Mouse (Mus musculus) intestine, embryonic 15.5 days (tissue): Measurements from ENCODE around the gene Slc22a3. TPM values are rescaled to one million over a fixed set of nuclear protein-coding genes. Genes with fewer than 3 reads are reported as not detected.
A peak's percentile ranks its signal among the peaks of the same experiment; 100 is the strongest.

Source experiments
- ATAC-seq: fragments of 200-750 bp; cut with Nextera tagmentation; 2 replicates; pipeline ENCODE4 v1.8.0; 2017; ENCODE audit warnings: moderate TSS enrichment, moderate library complexity
- H3K27ac ChIP-seq: fragments of 300-500 bp; sonication (generic); 2 replicates; pipeline ENCODE4 v1.5.1; 2015; ENCODE audit warnings: mild to moderate bottlenecking, inconsistent platforms
- H3K27me3 ChIP-seq: fragments of 300-500 bp; sonication (generic); replicated peaks from 2 replicates; pipeline ENCODE4 v1.6.1; 2015; ENCODE audit warnings: inconsistent platforms
- H3K36me3 ChIP-seq: fragments of 300-500 bp; sonication (generic); 2 replicates; pipeline ENCODE4 v1.6.1; 2015; ENCODE audit warnings: inconsistent platforms
- H3K4me1 ChIP-seq: fragments of 300-500 bp; sonication (generic); replicated peaks from 2 replicates; pipeline ENCODE4 v1.6.1; 2015; ENCODE audit warnings: inconsistent platforms
- H3K4me2 ChIP-seq: fragments of 300-500 bp; sonication (generic); replicated peaks from 2 replicates; pipeline ENCODE4 v1.6.1; 2015; ENCODE audit warnings: mild to moderate bottlenecking, inconsistent platforms
- H3K4me3 ChIP-seq: fragments of 300-500 bp; sonication (generic); replicated peaks from 2 replicates; pipeline ENCODE4 v1.5.1; 2015; ENCODE audit warnings: inconsistent platforms
- H3K9ac ChIP-seq: fragments of 300-500 bp; sonication (generic); 2 replicates; pipeline ENCODE4 v1.6.1; 2015; ENCODE audit warnings: inconsistent platforms
- H3K9me3 ChIP-seq: fragments of 300-500 bp; sonication (generic); 2 replicates; pipeline ENCODE4 v1.6.1; 2016; ENCODE audit warnings: inconsistent platforms
- WGBS: fragments of 180-500 bp; shearing (Covaris S2); methylation state at CpG from one replicate; pipeline ENCODE4 v1.1.7; 2015; 5-methylcytosine and 5-hydroxymethylcytosine counted together
- polyA plus RNA-seq: library from polyadenylated mRNA; unstranded; fragments of >200 nt; fragmentation: Nextera tagmentation; extraction: Ambion mirVana; gene quantifications from 2 replicates; pipeline ENCODE4 v1.2.1, GENCODE M21; 2015

Gene Slc22a3
- polyA plus RNA-seq, 1 experiment from 2014 or later: 0.21 TPM

GRCm38 (mm10) chr17:12466501-12467000 lies 41.0 kb downstream of the Slc22a3 start:
- ATAC-seq: no peak
- 65% methylated on average over 4 of the region's 4 CpGs for WGBS
- H3K4me3 ChIP-seq: no peak overlapping the region
- H3K4me1 ChIP-seq: no peaks in the 10 kb centered on the region
- no peak overlapping the region for H3K27ac ChIP-seq
- H3K9me3 ChIP-seq: no peaks in the 10 kb centered on the region
- H3K36me3 ChIP-seq: no peaks in the 10 kb centered on the region
- no peak overlapping the region for H3K4me2 ChIP-seq
- H3K27me3 ChIP-seq: no peaks in the 10 kb centered on the region
- no peak overlapping the region for H3K9ac ChIP-seq

- ATAC-seq: no peak
- no peak overlapping the region for H3K9ac ChIP-seq
Measured at GRCm38 (mm10) chr17:12461168-12461567, 46.3 kb downstream of the Slc22a3 start.

GRCm38 (mm10) chr17:12455143-12455790 lies 52.2 kb downstream of the Slc22a3 start:
- Histone ChIP-seq H3K9ac (no peak overlapping the region), H3K36me3 (no peaks in the 10 kb centered on the region), H3K4me2 (no peak overlapping the region), H3K4me3 (no peak overlapping the region), H3K27me3 (no peaks in the 10 kb centered on the region), H3K9me3 (no peaks in the 10 kb centered on the region), H3K27ac (no peak overlapping the region), H3K4me1 (peaks cover 2% of the 10 kb centered on the region)
- WGBS: 86% methylated on average over 5 of the region's 5 CpGs
- no peak for ATAC-seq

More at GRCm38 (mm10) chr17:12461168-12461567, 46.3 kb downstream of the Slc22a3 start:
- H3K27ac ChIP-seq: no peak overlapping the region
- no peaks in the 10 kb centered on the region for H3K9me3 ChIP-seq
- H3K36me3 ChIP-seq: no peaks in the 10 kb centered on the region
- no peak overlapping the region for H3K4me2 ChIP-seq
- H3K4me1 ChIP-seq: no peaks in the 10 kb centered on the region
- H3K4me3 ChIP-seq: no peak overlapping the region
- H3K27me3 ChIP-seq: no peaks in the 10 kb centered on the region

- Histone ChIP-seq H3K4me1 (peaks cover 2% of the 10 kb centered on the region), H3K9me3 (no peaks in the 10 kb centered on the region), H3K27me3 (no peaks in the 10 kb centered on the region), H3K9ac (no peak overlapping the region), H3K27ac (no peak overlapping the region), H3K4me2 (no peak overlapping the region), H3K36me3 (no peaks in the 10 kb centered on the region), H3K4me3 (no peak overlapping the region)
- 88% methylated on average over 6 of the region's 6 CpGs for WGBS
- ATAC-seq: no peak
Measured at GRCm38 (mm10) chr17:12453691-12454090, 53.8 kb downstream of the Slc22a3 start.

GRCm38 (mm10) chr17:12452862-12453531 lies 54.5 kb downstream of the Slc22a3 start:
- no peak overlapping the region for H3K4me3 ChIP-seq
- H3K9me3 ChIP-seq: no peaks in the 10 kb centered on the region
- no peak overlapping the region for H3K27ac ChIP-seq
- peak; percentile 71; the same call in 1 of the 2 replicates for ATAC-seq
- H3K9ac ChIP-seq: no peak overlapping the region
- WGBS: 48% methylated on average over 11 of the region's 11 CpGs
- H3K4me1 ChIP-seq: peaks cover 2% of the 10 kb centered on the region
- H3K36me3 ChIP-seq: no peaks in the 10 kb centered on the region
- H3K4me2 ChIP-seq: no peak overlapping the region
- no peaks in the 10 kb centered on the region for H3K27me3 ChIP-seq

GRCm38 (mm10) chr17:12451234-12451633 lies 56.3 kb downstream of the Slc22a3 start:
- Histone ChIP-seq H3K9ac (no peak overlapping the region), H3K9me3 (no peaks in the 10 kb centered on the region), H3K4me1 (peaks cover 2% of the 10 kb centered on the region), H3K36me3 (no peaks in the 10 kb centered on the region), H3K27me3 (no peaks in the 10 kb centered on the region), H3K27ac (no peak overlapping the region), H3K4me2 (no peak overlapping the region), H3K4me3 (no peak overlapping the region)
- peak; percentile 27; the same call in 1 of the 2 replicates for ATAC-seq
- 40% methylated on average over 4 of the region's 4 CpGs for WGBS

- Histone ChIP-seq H3K27ac (no peak overlapping the region), H3K9me3 (no peaks in the 10 kb centered on the region), H3K4me1 (no peaks in the 10 kb centered on the region), H3K9ac (no peak overlapping the region), H3K27me3 (no peaks in the 10 kb centered on the region), H3K36me3 (no peaks in the 10 kb centered on the region), H3K4me2 (no peak overlapping the region), H3K4me3 (no peak overlapping the region)
- no peak for ATAC-seq
- WGBS: 57% methylated on average over 2 of the region's 2 CpGs
Measured at GRCm38 (mm10) chr17:12444561-12444960, 62.9 kb downstream of the Slc22a3 start.

- H3K36me3 ChIP-seq: no peaks in the 10 kb centered on the region
- H3K27me3 ChIP-seq: no peaks in the 10 kb centered on the region
- no peak overlapping the region for H3K9ac ChIP-seq
- H3K9me3 ChIP-seq: no peaks in the 10 kb centered on the region
- WGBS: 80% methylated on average over 10 of the region's 10 CpGs
- no peak overlapping the region for H3K4me2 ChIP-seq
- ATAC-seq: no peak
- H3K27ac ChIP-seq: no peak overlapping the region
- H3K4me3 ChIP-seq: no peak overlapping the region
- no peaks in the 10 kb centered on the region for H3K4me1 ChIP-seq
Measured at GRCm38 (mm10) chr17:12437771-12438170, 69.7 kb downstream of the Slc22a3 start.

- no peaks in the 10 kb centered on the region for H3K36me3 ChIP-seq
- WGBS: 22% methylated on average over 5 of the region's 5 CpGs
- no peak overlapping the region; the same call in 1 of the 2 replicates for H3K4me2 ChIP-seq
- no peaks in the 10 kb centered on the region for H3K9me3 ChIP-seq
- no peak overlapping the region for H3K9ac ChIP-seq
- no peaks in the 10 kb centered on the region for H3K27me3 ChIP-seq
- ATAC-seq: peak; percentile 71; the same call in 1 of the 2 replicates
- H3K4me3 ChIP-seq: no peak overlapping the region
- peak overlapping the region; percentile 61; the same call in 1 of the 2 replicates for H3K27ac ChIP-seq
- H3K4me1 ChIP-seq: 0 out of 2 replicates have a peak, but pooled peaks cover 5% of the 10 kb centered on the region
Measured at GRCm38 (mm10) chr17:12431707-12432106, 75.8 kb downstream of the Slc22a3 start.

GRCm38 (mm10) chr17:12428369-12428768 lies 79.1 kb downstream of the Slc22a3 start:
- Histone ChIP-seq H3K4me2 (no peak overlapping the region), H3K27me3 (no peaks in the 10 kb centered on the region), H3K4me1 (0 out of 2 replicates have a peak, but pooled peaks cover 5% of the 10 kb centered on the region), H3K9ac (no peak overlapping the region), H3K9me3 (no peaks in the 10 kb centered on the region), H3K27ac (no peak overlapping the region), H3K36me3 (no peaks in the 10 kb centered on the region), H3K4me3 (no peak overlapping the region)
- ATAC-seq: no peak

- Histone ChIP-seq H3K9me3 (no peaks in the 10 kb centered on the region), H3K27ac (no peak overlapping the region), H3K4me1 (0 out of 2 replicates have a peak, but pooled peaks cover 5% of the 10 kb centered on the region), H3K9ac (no peak overlapping the region), H3K27me3 (no peaks in the 10 kb centered on the region), H3K36me3 (no peaks in the 10 kb centered on the region), H3K4me3 (no peak overlapping the region), H3K4me2 (no peak overlapping the region)
- 40% methylated on average over 3 of the region's 3 CpGs for WGBS
- ATAC-seq: no peak
Measured at GRCm38 (mm10) chr17:12427156-12427555, 80.3 kb downstream of the Slc22a3 start.

- H3K4me1 ChIP-seq: peaks cover 4% of the 10 kb centered on the region; the same call in 1 of the 2 replicates
- H3K4me3 ChIP-seq: no peak overlapping the region
- no peak for ATAC-seq
- H3K9ac ChIP-seq: no peak overlapping the region
- no peaks in the 10 kb centered on the region for H3K27me3 ChIP-seq
- H3K4me2 ChIP-seq: no peak overlapping the region
- no peak overlapping the region for H3K27ac ChIP-seq
- no peaks in the 10 kb centered on the region for H3K36me3 ChIP-seq
- WGBS: 82% methylated on average over 1 of the region's 1 CpGs
- no peaks in the 10 kb centered on the region for H3K9me3 ChIP-seq
Measured at GRCm38 (mm10) chr17:12422143-12422542, 85.4 kb downstream of the Slc22a3 start.
